Mouse (Mus musculus) MEL (cell line): ENCODE data around the gene Tchh. TPM values are rescaled to one million over a fixed set of nuclear protein-coding genes. Genes with fewer than 3 reads are reported as not detected.

Experiments used
- DNase-seq: peaks from one replicate; pipeline ENCODE4 v3.0.0; 2011; ENCODE audit warnings: low read depth, low spot score
- H3K27ac ChIP-seq: 2 replicates; pipeline ENCODE4 v1.5.1; 2012; ENCODE audit warnings: low read depth, mild to moderate bottlenecking, control low read depth, low read length, moderate library complexity; ENCODE audit not compliant: control insufficient read depth
- H3K27me3 ChIP-seq, 2 experiments: fragments of 150-350 bp in 1 of 2; sonication (generic) in 1 of 2; 2 replicates each; pipeline ENCODE4 v1.6.1; 2012; ENCODE audit warnings: low read length in 2 of 2, mild to moderate bottlenecking in 2 of 2, improper control_type of control experiment in 1 of 2, moderate library complexity in 1 of 2; ENCODE audit not compliant: insufficient read depth in 2 of 2, control insufficient read depth in 1 of 2
- H3K36me3 ChIP-seq, 2 experiments: 2 replicates each; pipeline ENCODE4 v1.6.1; 2012 to 2014; ENCODE audit warnings: low read length in 2 of 2, improper control_type of control experiment in 1 of 2, inconsistent platforms in 1 of 2, mild to moderate bottlenecking in 1 of 2; ENCODE audit not compliant: insufficient read depth in 2 of 2, control insufficient read depth in 1 of 2
- H3K4me1 ChIP-seq, 2 experiments: fragments of 150-350 bp in 1 of 2; sonication (generic) in 1 of 2; 2 replicates each; pipeline ENCODE4 v1.6.1; 2012; ENCODE audit warnings: low read length in 2 of 2, improper control_type of control experiment in 1 of 2, mild to moderate bottlenecking in 1 of 2; ENCODE audit not compliant: insufficient read depth in 2 of 2, control insufficient read depth in 1 of 2
- H3K4me3 ChIP-seq, 2 experiments: fragments of 150-350 bp in 1 of 2; sonication (generic) in 1 of 2; 2 replicates each; pipeline ENCODE4 v1.5.1; 2012; ENCODE audit warnings: low read depth in 2 of 2, low read length in 2 of 2, mild to moderate bottlenecking in 2 of 2, moderate library complexity in 2 of 2, control low read depth in 1 of 2, improper control_type of control experiment in 1 of 2; ENCODE audit not compliant: control insufficient read depth in 1 of 2, insufficient read depth in 1 of 2
- H3K79me2 ChIP-seq: 2 replicates; pipeline ENCODE4 v1.6.1; 2012; ENCODE audit warnings: mild to moderate bottlenecking, low read length, moderate library complexity; ENCODE audit not compliant: control insufficient read depth, poor library complexity, insufficient read depth
- H3K9ac ChIP-seq: 2 replicates; pipeline ENCODE4 v1.6.1; 2012; ENCODE audit warnings: low read depth, mild to moderate bottlenecking, control low read depth, low read length, moderate library complexity; ENCODE audit not compliant: control insufficient read depth, poor library complexity, severe bottlenecking
- H3K9me3 ChIP-seq: fragments of 150-350 bp; sonication (generic); replicated peaks from 2 replicates; pipeline ENCODE4 v1.6.1; 2012; ENCODE audit warnings: mild to moderate bottlenecking, low read length, improper control_type of control experiment, moderate library complexity; ENCODE audit not compliant: insufficient read depth
- BHLHE40 ChIP-seq: IDR thresholded peaks from 2 replicates; pipeline ENCODE4 v1.6.1; 2012; ENCODE audit warnings: low read depth, mild to moderate bottlenecking, inconsistent platforms, low read length, improper control_type of control experiment, borderline replicate concordance
- CHD2 ChIP-seq: IDR thresholded peaks from 2 replicates; pipeline ENCODE4 v1.6.1; 2011; ENCODE audit warnings: low read length, improper control_type of control experiment
- CTCF ChIP-seq, 3 experiments: IDR thresholded peaks in 2 of 3; conservative IDR thresholded peaks in 1 of 3; 2 replicates each; pipeline ENCODE4 v1.5.1; 2011 to 2012; ENCODE audit warnings: low read length in 3 of 3, low read depth in 2 of 3, mild to moderate bottlenecking in 2 of 3, improper control_type of control experiment in 1 of 3, inconsistent platforms in 1 of 3, mixed read lengths in 1 of 3, moderate library complexity in 1 of 3; ENCODE audit not compliant: control insufficient read depth in 1 of 3, insufficient read depth in 1 of 3, poor library complexity in 1 of 3, severe bottlenecking in 1 of 3
- E2F4 ChIP-seq: IDR thresholded peaks from 2 replicates; pipeline ENCODE4 v1.6.1; 2011; ENCODE audit warnings: low read depth, low read length, improper control_type of control experiment, borderline replicate concordance
- ELF1 ChIP-seq: IDR thresholded peaks from 2 replicates; pipeline ENCODE4 v1.6.1; 2014; ENCODE audit warnings: low read depth, mild to moderate bottlenecking, inconsistent platforms, low read length, improper control_type of control experiment, moderate library complexity
- GABPA ChIP-seq: IDR thresholded peaks from 2 replicates; pipeline ENCODE4 v1.6.1; 2012; ENCODE audit warnings: low read depth, mild to moderate bottlenecking, inconsistent platforms, low read length, improper control_type of control experiment, moderate library complexity
- HCFC1 ChIP-seq: IDR thresholded peaks from 2 replicates; pipeline ENCODE4 v1.6.1; 2012; ENCODE audit warnings: low read depth, mild to moderate bottlenecking, inconsistent platforms, low read length, improper control_type of control experiment, moderate library complexity
- MAX ChIP-seq: IDR thresholded peaks from 2 replicates; pipeline ENCODE4 v1.6.1; 2011; ENCODE audit warnings: low read length, improper control_type of control experiment
- MAZ ChIP-seq: IDR thresholded peaks from 2 replicates; pipeline ENCODE4 v1.6.1; 2012; ENCODE audit warnings: low read depth, mild to moderate bottlenecking, inconsistent platforms, low read length, improper control_type of control experiment
- MYB ChIP-seq: IDR thresholded peaks from 2 replicates; pipeline ENCODE4 v1.6.1; 2011; ENCODE audit warnings: mild to moderate bottlenecking, low read depth, low read length, improper control_type of control experiment
- MYC ChIP-seq: IDR thresholded peaks from 2 replicates; pipeline ENCODE4 v1.6.1; 2011; ENCODE audit warnings: low read depth, mild to moderate bottlenecking, low read length, improper control_type of control experiment, moderate library complexity
- POLR2A ChIP-seq, 2 experiments: IDR thresholded peaks; 2 replicates each; pipeline ENCODE4 v1.6.1; 2011 to 2012; ENCODE audit warnings: low read length in 2 of 2, mild to moderate bottlenecking in 2 of 2, control low read depth in 1 of 2, improper control_type of control experiment in 1 of 2, low read depth in 1 of 2, moderate library complexity in 1 of 2; ENCODE audit not compliant: control insufficient read depth in 1 of 2, insufficient read depth in 1 of 2, poor library complexity in 1 of 2
- POLR2AphosphoS5 ChIP-seq: IDR thresholded peaks from 2 replicates; pipeline ENCODE4 v1.6.1; 2012; ENCODE audit warnings: low read depth, borderline replicate concordance, mild to moderate bottlenecking, inconsistent platforms, low read length, moderate library complexity, mixed read lengths
- RAD21 ChIP-seq: IDR thresholded peaks from 2 replicates; pipeline ENCODE4 v1.6.1; 2011; ENCODE audit warnings: mild to moderate bottlenecking, low read depth, low read length, improper control_type of control experiment
- SMC3 ChIP-seq: IDR thresholded peaks from 2 replicates; pipeline ENCODE4 v1.6.1; 2011; ENCODE audit warnings: low read depth, low read length, improper control_type of control experiment
- TAL1 ChIP-seq: IDR thresholded peaks from 2 replicates; pipeline ENCODE4 v1.6.1; 2012; ENCODE audit warnings: mild to moderate bottlenecking, inconsistent platforms, low read length, moderate library complexity, mixed read lengths
- TBP ChIP-seq: IDR thresholded peaks from 2 replicates; pipeline ENCODE4 v1.8.0; 2011; ENCODE audit warnings: low read depth, low read length, improper control_type of control experiment
- ZC3H11A ChIP-seq: IDR thresholded peaks from 2 replicates; pipeline ENCODE4 v1.6.1; 2012; ENCODE audit warnings: low read depth, mild to moderate bottlenecking, inconsistent platforms, low read length, improper control_type of control experiment
- ZMIZ1 ChIP-seq: IDR thresholded peaks from 2 replicates; pipeline ENCODE4 v1.6.1; 2012; ENCODE audit warnings: low read depth, mild to moderate bottlenecking, inconsistent platforms, low read length, improper control_type of control experiment, moderate library complexity
- ZNF384 ChIP-seq: IDR thresholded peaks from 2 replicates; pipeline ENCODE4 v1.6.1; 2012; ENCODE audit warnings: low read depth, mild to moderate bottlenecking, inconsistent platforms, low read length, improper control_type of control experiment
- polyA plus RNA-seq, 2 experiments: library from polyadenylated mRNA; stranded (reverse) in 1 of 2; unstranded in 1 of 2; fragments of >175 nt in 1 of 2; fragments of >200 nt in 1 of 2; gene quantifications; 2 replicates each; pipeline versions ENCODE4 v1.2.1 to v1.2.4; 2012; ENCODE audit warnings: low replicate concordance in 2 of 2, low read depth in 1 of 2; ENCODE audit not compliant: insufficient read length in 2 of 2, insufficient read depth in 1 of 2, missing spikeins in 1 of 2
- total RNA-seq: library from RNA; depleted of rRNA; stranded (reverse); fragments of 300-350 nt; gene quantifications from 2 replicates; pipeline ENCODE4 v1.2.3, GENCODE M21; 2012

The Tchh gene
- total and polyA plus RNA-seq, 3 experiments: not detected

GRCm38 (mm10) chr3:93403936-93404335 is 38.2 kb upstream of the Tchh start:
- no peak for TF ChIP-seq TBP
- no peak for TF ChIP-seq ZMIZ1
- no peak for TF ChIP-seq ELF1
- TF ChIP-seq MAX: no peak
- no peak for TF ChIP-seq ZC3H11A
- no peak for TF ChIP-seq POLR2A (IDR thresholded peaks at IDR 0.05; ENCODE audit: control insufficient read depth in 1 of 2, insufficient read depth in 1 of 2, low read depth in 1 of 2, low read length in 2 of 2, poor library complexity in 1 of 2)
- TF ChIP-seq ZNF384: no peak
- TF ChIP-seq CHD2: no peak
- no peak for TF ChIP-seq POLR2AphosphoS5
- no peak for TF ChIP-seq E2F4
- no peak for TF ChIP-seq MAZ
- TF ChIP-seq RAD21: no peak
- no peak for TF ChIP-seq BHLHE40
- no peak for TF ChIP-seq MYC
- no peak for TF ChIP-seq GABPA
- TF ChIP-seq HCFC1: no peak
- no peak for TF ChIP-seq MYB
- TF ChIP-seq, all 39 proteins: peak for 0
- no peaks in the 10 kb centered on the region for H3K36me3 ChIP-seq
- no peak overlapping the region for H3K27ac ChIP-seq
- no peak for DNase-seq
- H3K27me3 ChIP-seq: no peaks in the 10 kb centered on the region
- H3K79me2 ChIP-seq: no peaks in the 10 kb centered on the region
- no peaks in the 10 kb centered on the region for H3K4me1 ChIP-seq
- H3K9ac ChIP-seq: no peak overlapping the region
- H3K4me3 ChIP-seq: no peak overlapping the region
- H3K9me3 ChIP-seq: no peaks in the 10 kb centered on the region

- TF ChIP-seq SMC3: peak; percentile 60
- TF ChIP-seq ZC3H11A: peak; percentile 32
- peak; percentile 67 to 77 (median 70) for TF ChIP-seq CTCF (IDR thresholded peaks at IDR 0.05 in 2 of 3, conservative IDR thresholded peaks at IDR 0.05 in 1 of 3; ENCODE audit: control insufficient read depth in 1 of 3, insufficient read depth in 1 of 3, low read depth in 2 of 3, low read length in 3 of 3, poor library complexity in 1 of 3, severe bottlenecking in 1 of 3)
- TF ChIP-seq TAL1: no peak
- no peak for TF ChIP-seq ZMIZ1
- TF ChIP-seq RAD21: peak; percentile 71
- no peaks in the 10 kb centered on the region for H3K9me3 ChIP-seq
- no peaks in the 10 kb centered on the region for H3K36me3 ChIP-seq
- H3K27ac ChIP-seq: no peak overlapping the region
- no peak overlapping the region for H3K4me3 ChIP-seq
- H3K79me2 ChIP-seq: no peaks in the 10 kb centered on the region
- H3K27me3 ChIP-seq: no peaks in the 10 kb centered on the region
- peak; percentile 43 for DNase-seq
- no peaks in the 10 kb centered on the region for H3K4me1 ChIP-seq
- H3K9ac ChIP-seq: no peak overlapping the region
Measured at GRCm38 (mm10) chr3:93406992-93407391, 35.1 kb upstream of the Tchh start.
